Mouse (Mus musculus) myocyte (in vitro differentiated cells): ENCODE measurements around the gene Eml2. TPM values are rescaled to one million over a fixed set of nuclear protein-coding genes. Genes with fewer than 3 reads are reported as not detected.
A peak's percentile ranks its signal among the peaks of the same experiment; 100 is the strongest.

ENCODE experiments used
- H3K27me3 ChIP-seq: one replicate; pipeline ENCODE4 v1.6.1; 2011; ENCODE audit not compliant: control insufficient read depth, insufficient read depth, insufficient read length
- H3K36me3 ChIP-seq: one replicate; pipeline ENCODE4 v1.6.1; 2011; ENCODE audit not compliant: control insufficient read depth, insufficient read depth
- H3K4me2 ChIP-seq: one replicate; pipeline ENCODE4 v1.6.1; 2011; ENCODE audit warnings: low read depth, control low read depth
- H3K4me3 ChIP-seq: one replicate; pipeline ENCODE4 v1.5.1; 2011; ENCODE audit warnings: mild to moderate bottlenecking, control low read depth, moderate library complexity
- H3K79me2 ChIP-seq: one replicate; pipeline ENCODE4 v1.6.1; 2011; ENCODE audit not compliant: control insufficient read depth, insufficient read depth
- H3ac ChIP-seq: one replicate; pipeline ENCODE4 v1.6.1; 2011; ENCODE audit not compliant: control insufficient read depth, insufficient read length
- CEBPB ChIP-seq: IDR thresholded peaks from 2 replicates; pipeline ENCODE4 v1.6.1; 2011; ENCODE audit warnings: mild to moderate bottlenecking, moderate library complexity; ENCODE audit not compliant: poor library complexity, insufficient read depth, severe bottlenecking
- E2F4 ChIP-seq: IDR thresholded peaks from one replicate; pipeline ENCODE4 v1.6.1; 2011; ENCODE audit warnings: mild to moderate bottlenecking, control low read depth, moderate library complexity; ENCODE audit not compliant: insufficient read depth
- MAX ChIP-seq: IDR thresholded peaks from one replicate; pipeline ENCODE4 v1.6.1; 2011; ENCODE audit warnings: low read depth, mild to moderate bottlenecking, control low read depth
- MYOD1 ChIP-seq, 3 experiments: IDR thresholded peaks; one replicate each; pipeline ENCODE4 v1.6.1; 2011; ENCODE audit warnings: control low read depth in 2 of 3, low read depth in 2 of 3, mild to moderate bottlenecking in 2 of 3, moderate library complexity in 1 of 3; ENCODE audit not compliant: insufficient read length in 2 of 3, control insufficient read depth in 1 of 3
- MYOG ChIP-seq, 3 experiments: IDR thresholded peaks; one replicate each; pipeline ENCODE4 v1.6.1; 2011; ENCODE audit warnings: control low read depth in 2 of 3, low read depth in 2 of 3, mild to moderate bottlenecking in 2 of 3; ENCODE audit not compliant: insufficient read length in 2 of 3, control insufficient read depth in 1 of 3, insufficient read depth in 1 of 3
- POLR2A ChIP-seq: IDR thresholded peaks from one replicate; pipeline ENCODE4 v1.6.1; 2011; ENCODE audit warnings: low read depth, mild to moderate bottlenecking, control low read depth, moderate library complexity; ENCODE audit not compliant: insufficient read length
- POLR2AphosphoS2 ChIP-seq: IDR thresholded peaks from one replicate; pipeline ENCODE4 v1.6.1; 2011; ENCODE audit warnings: low read depth, control low read depth; ENCODE audit not compliant: insufficient read length
- REST ChIP-seq: IDR thresholded peaks from one replicate; pipeline ENCODE4 v1.6.1; 2011; ENCODE audit warnings: mild to moderate bottlenecking, control low read depth, moderate library complexity; ENCODE audit not compliant: insufficient read depth, insufficient read length
- SRF ChIP-seq: IDR thresholded peaks from one replicate; pipeline ENCODE4 v1.6.1; 2011; ENCODE audit warnings: low read depth; ENCODE audit not compliant: control insufficient read depth, insufficient read length
- TCF12 ChIP-seq: IDR thresholded peaks from one replicate; pipeline ENCODE4 v1.6.1; 2011; ENCODE audit warnings: mild to moderate bottlenecking, control low read depth; ENCODE audit not compliant: poor library complexity, insufficient read depth, severe bottlenecking
- TCF3 ChIP-seq: IDR thresholded peaks from one replicate; pipeline ENCODE4 v1.6.1; 2011; ENCODE audit warnings: low read depth, control low read depth; ENCODE audit not compliant: insufficient read length
- USF1 ChIP-seq: IDR thresholded peaks from one replicate; pipeline ENCODE4 v1.6.1; 2011; ENCODE audit warnings: low read depth, mild to moderate bottlenecking, control low read depth, moderate library complexity
- polyA plus RNA-seq: library from polyadenylated mRNA; unstranded; fragments of >200 nt; fragmentation: generic; extraction: Trizol; gene quantifications from one replicate; pipeline ENCODE4 v1.2.1, GENCODE M21; 2012; ENCODE audit warnings: missing spikeins

Gene Eml2
- polyA plus RNA-seq, 1 experiment, result 47.7 TPM

DNA sequence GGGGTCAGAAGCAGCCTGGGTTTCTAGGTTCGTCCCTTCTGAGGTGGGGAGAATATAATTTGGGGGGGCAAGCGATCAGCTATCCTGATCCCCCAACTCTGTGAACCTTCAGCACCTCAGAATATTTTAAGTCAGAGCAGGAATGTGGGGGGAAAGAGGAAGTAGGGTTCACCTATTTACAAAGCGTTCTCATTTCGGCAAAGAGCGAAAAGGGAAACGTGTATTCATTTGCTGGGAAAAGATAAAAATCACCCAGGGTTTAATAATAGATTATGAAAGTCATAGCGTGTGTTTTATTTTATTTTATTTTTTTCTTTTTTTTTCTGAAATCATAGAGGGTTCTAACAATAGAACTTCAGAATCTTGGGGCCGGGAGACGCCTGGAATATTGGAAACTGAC lies 38.7 kb downstream of the Eml2 start:
- Histone ChIP-seq H3K4me3 (no peak overlapping the region), H3K4me2 (no peak overlapping the region), H3ac (no peak overlapping the region), H3K79me2 (no peaks in the 10 kb centered on the region), H3K36me3 (no peaks in the 10 kb centered on the region), H3K27me3 (peaks cover 27% of the 10 kb centered on the region)
- no peak for TF ChIP-seq TCF3
- no peak for TF ChIP-seq SRF
- no peak for TF ChIP-seq POLR2AphosphoS2
- no peak for TF ChIP-seq TCF12
- no peak for TF ChIP-seq MAX
- no peak for TF ChIP-seq MYOD1 (IDR thresholded peaks at IDR 0.05; ENCODE audit: control insufficient read depth in 1 of 3, insufficient read length in 2 of 3, low read depth in 2 of 3)
- no peak for TF ChIP-seq CEBPB

DNA sequence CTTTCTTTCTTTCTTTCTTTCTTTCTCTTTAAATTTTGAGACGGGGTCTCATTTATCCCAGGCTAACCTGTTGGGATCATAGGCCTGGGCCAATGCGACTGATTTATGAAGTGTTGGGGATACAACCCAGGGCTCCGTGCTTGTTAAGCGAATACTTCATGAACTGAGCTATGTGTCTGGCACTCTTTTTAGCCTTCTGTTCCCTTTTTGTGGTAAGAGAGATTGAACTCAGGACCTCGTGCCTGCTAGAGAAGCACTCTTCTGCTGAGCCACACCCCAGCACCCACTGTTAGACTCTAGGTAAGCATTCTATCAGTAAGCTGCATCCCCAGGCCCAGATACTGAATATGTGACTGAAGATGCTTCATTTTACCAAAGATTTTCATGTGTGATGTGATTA lies 41.3 kb downstream of the Eml2 start:
- no peak overlapping the region for H3K4me3 ChIP-seq
- H3ac ChIP-seq, result no peak overlapping the region
- TF ChIP-seq USF1 (no peak), MAX (no peak), E2F4 (no peak)
- H3K27me3 ChIP-seq, result peaks cover 24% of the 10 kb centered on the region
- no peaks in the 10 kb centered on the region for H3K36me3 ChIP-seq
- no peak overlapping the region for H3K4me2 ChIP-seq
- H3K79me2 ChIP-seq, result no peaks in the 10 kb centered on the region

DNA sequence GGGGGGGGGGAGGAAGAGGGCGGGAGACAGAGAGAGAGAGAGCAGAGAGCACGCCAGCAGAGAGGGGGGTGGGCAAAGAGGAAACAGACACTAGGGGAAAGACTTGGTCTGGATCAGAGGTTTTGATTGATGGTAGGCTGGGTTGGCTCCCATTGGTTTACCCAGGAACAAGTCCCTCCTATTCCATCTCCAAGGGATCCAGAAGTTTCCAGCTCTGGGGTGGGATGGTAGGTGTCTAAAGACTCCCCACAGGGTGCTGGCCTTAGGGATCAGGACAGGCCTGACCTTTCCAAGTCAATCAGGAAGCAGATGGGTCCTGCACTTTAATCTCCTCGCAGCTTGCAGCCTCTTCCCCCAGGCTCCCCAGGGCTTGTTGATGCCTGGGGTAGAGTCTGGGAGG lies 41.7 kb downstream of the Eml2 start:
- Histone ChIP-seq H3ac (no peak overlapping the region), H3K4me2 (no peak overlapping the region), H3K79me2 (no peaks in the 10 kb centered on the region), H3K36me3 (no peaks in the 10 kb centered on the region), H3K4me3 (no peak overlapping the region), H3K27me3 (peaks cover 20% of the 10 kb centered on the region)
- TF ChIP-seq POLR2AphosphoS2 (no peak), USF1 (no peak), MYOD1 (IDR thresholded peaks at IDR 0.05; ENCODE audit: control insufficient read depth in 1 of 3, insufficient read length in 2 of 3, low read depth in 2 of 3) (no peak), SRF (no peak), CEBPB (no peak), E2F4 (no peak), REST (no peak), MAX (no peak), TCF3 (no peak), POLR2A (no peak), MYOG (IDR thresholded peaks at IDR 0.05; ENCODE audit: control insufficient read depth in 1 of 3, insufficient read depth in 1 of 3, insufficient read length in 2 of 3, low read depth in 2 of 3) (no peak), TCF12 (no peak)

DNA sequence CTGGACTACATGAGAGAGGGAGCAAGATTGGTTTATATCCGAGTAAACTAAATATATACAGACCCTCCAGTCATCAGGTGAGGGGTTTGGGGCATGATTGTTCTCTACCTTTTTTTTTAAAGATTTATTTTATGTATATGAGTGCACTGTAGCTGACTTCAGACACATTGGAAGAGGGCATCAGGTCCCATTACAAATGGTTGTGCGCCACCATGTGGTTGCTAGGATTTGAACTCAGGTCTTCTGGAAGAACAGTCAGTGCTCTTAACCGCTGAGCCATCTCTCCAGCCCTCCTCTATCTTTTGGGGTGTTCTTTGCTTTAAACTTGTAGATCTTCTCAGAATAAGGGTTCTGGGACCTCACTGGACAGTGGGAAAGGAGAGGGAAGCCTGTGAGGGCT lies 43.8 kb downstream of the Eml2 start:
- Histone ChIP-seq H3K36me3 (no peaks in the 10 kb centered on the region), H3K27me3 (peaks cover 18% of the 10 kb centered on the region), H3K4me3 (no peak overlapping the region), H3ac (no peak overlapping the region), H3K79me2 (no peaks in the 10 kb centered on the region), H3K4me2 (no peak overlapping the region)
- no peak for TF ChIP-seq MYOG (IDR thresholded peaks at IDR 0.05; ENCODE audit: control insufficient read depth in 1 of 3, insufficient read depth in 1 of 3, insufficient read length in 2 of 3, low read depth in 2 of 3)
- no peak for TF ChIP-seq CEBPB
- no peak for TF ChIP-seq MAX
- TF ChIP-seq SRF, result no peak
- no peak for TF ChIP-seq TCF3
- no peak for TF ChIP-seq USF1
- no peak for TF ChIP-seq POLR2AphosphoS2

DNA sequence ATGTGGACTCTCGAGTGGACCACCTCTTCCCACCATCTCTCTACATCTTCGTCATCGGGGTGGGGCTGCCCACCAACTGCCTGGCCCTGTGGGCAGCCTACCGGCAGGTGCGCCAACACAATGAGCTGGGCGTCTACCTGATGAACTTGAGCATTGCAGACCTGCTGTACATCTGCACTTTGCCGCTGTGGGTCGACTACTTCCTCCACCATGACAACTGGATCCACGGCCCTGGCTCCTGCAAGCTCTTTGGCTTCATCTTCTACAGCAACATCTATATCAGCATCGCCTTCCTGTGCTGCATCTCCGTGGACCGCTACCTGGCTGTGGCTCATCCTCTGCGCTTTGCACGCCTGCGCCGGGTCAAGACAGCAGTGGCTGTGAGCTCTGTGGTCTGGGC lies 46.0 kb downstream of the Eml2 start:
- no peaks in the 10 kb centered on the region for H3K79me2 ChIP-seq
- no peaks in the 10 kb centered on the region for H3K36me3 ChIP-seq
- H3K4me3 ChIP-seq, result no peak overlapping the region
- H3K4me2 ChIP-seq, result no peak overlapping the region
- no peak overlapping the region for H3ac ChIP-seq
- TF ChIP-seq CEBPB (no peak), REST (no peak), POLR2AphosphoS2 (peak; percentile 53), USF1 (no peak)
- peaks cover 9% of the 10 kb centered on the region for H3K27me3 ChIP-seq

DNA sequence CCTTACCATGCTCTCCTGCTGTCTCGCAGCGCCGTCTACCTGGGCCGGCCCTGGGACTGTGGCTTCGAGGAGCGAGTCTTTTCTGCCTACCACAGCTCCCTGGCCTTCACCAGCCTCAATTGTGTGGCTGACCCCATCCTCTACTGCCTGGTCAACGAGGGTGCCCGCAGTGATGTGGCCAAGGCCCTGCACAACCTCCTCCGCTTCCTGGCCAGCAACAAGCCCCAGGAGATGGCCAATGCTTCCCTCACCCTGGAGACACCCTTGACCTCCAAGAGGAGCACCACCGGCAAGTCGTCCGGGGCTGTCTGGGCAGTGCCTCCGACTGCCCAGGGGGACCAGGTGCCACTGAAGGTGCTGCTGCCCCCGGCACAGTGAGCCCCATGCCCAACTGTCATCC lies 46.7 kb downstream of the Eml2 start:
- Histone ChIP-seq H3K4me2 (no peak overlapping the region), H3ac (no peak overlapping the region), H3K27me3 (peaks cover 8% of the 10 kb centered on the region), H3K36me3 (no peaks in the 10 kb centered on the region), H3K4me3 (no peak overlapping the region), H3K79me2 (no peaks in the 10 kb centered on the region)
- peak; percentile 64 for TF ChIP-seq POLR2AphosphoS2
- TF ChIP-seq E2F4, result no peak
- no peak for TF ChIP-seq MYOG (IDR thresholded peaks at IDR 0.05; ENCODE audit: control insufficient read depth in 1 of 3, insufficient read depth in 1 of 3, insufficient read length in 2 of 3, low read depth in 2 of 3)
- no peak for TF ChIP-seq TCF12
- TF ChIP-seq USF1, result no peak
- TF ChIP-seq TCF3, result no peak
